Mouse (Mus musculus): ENCODE results near the gene Gm11099. TPM values are rescaled to one million over a fixed set of nuclear protein-coding genes. Genes with fewer than 3 reads are reported as not detected.

Gene Gm11099
- polyA plus RNA-seq (2014; fragmentation: Nextera tagmentation; extraction: Ambion mirVana): not detected in 2 replicates

- no peak for ATAC-seq (ENCODE audit: insufficient number of reproducible peaks, insufficient read depth, low FRiP score, low read depth)
- Histone ChIP-seq H3K4me3 (ENCODE audit: low read depth, low read length) (no peak within 1 kb of the TSS), H3K9ac (replicated peaks; ENCODE audit: low read depth, low read length) (no peak within 1 kb of the TSS), H3K27ac (ENCODE audit: low read length) (no peak within 1 kb of the TSS), H3K4me1 (ENCODE audit: control insufficient read depth, insufficient read depth, low read length) (no peaks in the 10 kb centered on the region), H3K36me3 (ENCODE audit: control insufficient read depth, insufficient read depth, low read length) (no peaks in the 10 kb centered on the region), H3K27me3 (ENCODE audit: control insufficient read depth, insufficient read depth, low read length) (no peaks in the 10 kb centered on the region), H3K9me3 (ENCODE audit: control insufficient read depth, low read depth, low read length) (no peaks in the 10 kb centered on the region), H3K4me2 (replicated peaks; ENCODE audit: low read depth, low read length) (no peak within 1 kb of the TSS)
- 83% methylated on average over 5 of the region's 5 CpGs for WGBS
These were observed at the start of gene Gm11099 for GRCm38 (mm10) chr2:58859134-58859533. Gene Gm11099 (plus strand): TSS chr2:58859434.

- 59% methylated on average over 2 of the region's 2 CpGs for WGBS
- H3K27ac ChIP-seq (ENCODE audit: low read length): no peak overlapping the region
- no peak for ATAC-seq (ENCODE audit: insufficient number of reproducible peaks, insufficient read depth, low FRiP score, low read depth)
- H3K4me3 ChIP-seq (ENCODE audit: low read depth, low read length): no peak overlapping the region
- H3K9me3 ChIP-seq (ENCODE audit: control insufficient read depth, low read depth, low read length): no peaks in the 10 kb centered on the region
- no peak overlapping the region for H3K4me2 ChIP-seq (replicated peaks; ENCODE audit: low read depth, low read length)
- no peaks in the 10 kb centered on the region for H3K4me1 ChIP-seq (ENCODE audit: control insufficient read depth, insufficient read depth, low read length)
- H3K27me3 ChIP-seq (ENCODE audit: control insufficient read depth, insufficient read depth, low read length): no peaks in the 10 kb centered on the region
- H3K9ac ChIP-seq (replicated peaks; ENCODE audit: low read depth, low read length): no peak overlapping the region
- H3K36me3 ChIP-seq (ENCODE audit: control insufficient read depth, insufficient read depth, low read length): no peaks in the 10 kb centered on the region
These were observed 46.3 kb upstream of the Gm11099 start for GRCm38 (mm10) chr2:58812941-58813340.

GRCm38 (mm10) chr2:58828910-58829600 lies 30.2 kb upstream of the Gm11099 start:
- Histone ChIP-seq H3K4me2 (replicated peaks; ENCODE audit: low read depth, low read length) (no peak overlapping the region), H3K9me3 (ENCODE audit: control insufficient read depth, low read depth, low read length) (peaks cover 3% of the 10 kb centered on the region; the same call in 1 of the 2 replicates), H3K9ac (replicated peaks; ENCODE audit: low read depth, low read length) (no peak overlapping the region), H3K4me3 (ENCODE audit: low read depth, low read length) (no peak overlapping the region), H3K36me3 (ENCODE audit: control insufficient read depth, insufficient read depth, low read length) (no peaks in the 10 kb centered on the region), H3K27me3 (ENCODE audit: control insufficient read depth, insufficient read depth, low read length) (no peaks in the 10 kb centered on the region), H3K27ac (ENCODE audit: low read length) (peak overlapping the region; percentile 71; the same call in 1 of the 2 replicates), H3K4me1 (ENCODE audit: control insufficient read depth, insufficient read depth, low read length) (0 out of 2 replicates have a peak, but pooled peaks cover 5% of the 10 kb centered on the region)
- peak; percentile 87 for ATAC-seq (ENCODE audit: insufficient number of reproducible peaks, insufficient read depth, low FRiP score, low read depth)
- WGBS: 49% methylated on average over 3 of the region's 3 CpGs

- H3K27ac ChIP-seq (ENCODE audit: low read length): peak overlapping the region; percentile 71; the same call in 1 of the 2 replicates
- no peaks in the 10 kb centered on the region for H3K27me3 ChIP-seq (ENCODE audit: control insufficient read depth, insufficient read depth, low read length)
- 0 out of 2 replicates have a peak, but pooled peaks cover 5% of the 10 kb centered on the region for H3K4me1 ChIP-seq (ENCODE audit: control insufficient read depth, insufficient read depth, low read length)
- H3K4me2 ChIP-seq (replicated peaks; ENCODE audit: low read depth, low read length): no peak overlapping the region
- WGBS: 44% methylated on average over 7 of the region's 7 CpGs
- no peak overlapping the region for H3K4me3 ChIP-seq (ENCODE audit: low read depth, low read length)
- no peaks in the 10 kb centered on the region for H3K36me3 ChIP-seq (ENCODE audit: control insufficient read depth, insufficient read depth, low read length)
- ATAC-seq (ENCODE audit: insufficient number of reproducible peaks, insufficient read depth, low FRiP score, low read depth): no peak; the same call in 1 of the 2 replicates
- H3K9ac ChIP-seq (replicated peaks; ENCODE audit: low read depth, low read length): no peak overlapping the region
- H3K9me3 ChIP-seq (ENCODE audit: control insufficient read depth, low read depth, low read length): peaks cover 3% of the 10 kb centered on the region; the same call in 1 of the 2 replicates
These were observed 29.1 kb upstream of the Gm11099 start for GRCm38 (mm10) chr2:58829981-58830742.

- H3K27ac ChIP-seq (ENCODE audit: low read length): no peak overlapping the region
- no peak overlapping the region for H3K9ac ChIP-seq (replicated peaks; ENCODE audit: low read depth, low read length)
- peaks cover 3% of the 10 kb centered on the region; the same call in 1 of the 2 replicates for H3K9me3 ChIP-seq (ENCODE audit: control insufficient read depth, low read depth, low read length)
- no peaks in the 10 kb centered on the region for H3K36me3 ChIP-seq (ENCODE audit: control insufficient read depth, insufficient read depth, low read length)
- 0 out of 2 replicates have a peak, but pooled peaks cover 5% of the 10 kb centered on the region for H3K4me1 ChIP-seq (ENCODE audit: control insufficient read depth, insufficient read depth, low read length)
- WGBS: 93% methylated on average over 20 of the region's 20 CpGs
- H3K27me3 ChIP-seq (ENCODE audit: control insufficient read depth, insufficient read depth, low read length): no peaks in the 10 kb centered on the region
- no peak overlapping the region for H3K4me2 ChIP-seq (replicated peaks; ENCODE audit: low read depth, low read length)
- ATAC-seq (ENCODE audit: insufficient number of reproducible peaks, insufficient read depth, low FRiP score, low read depth): no peak
- H3K4me3 ChIP-seq (ENCODE audit: low read depth, low read length): no peak overlapping the region
These were observed 26.8 kb upstream of the Gm11099 start for GRCm38 (mm10) chr2:58832253-58832980.

- ATAC-seq (ENCODE audit: insufficient number of reproducible peaks, insufficient read depth, low FRiP score, low read depth): no peak
- 58% methylated on average over 3 of the region's 3 CpGs for WGBS
- no peak overlapping the region for H3K4me3 ChIP-seq (ENCODE audit: low read depth, low read length)
These were observed 18.2 kb upstream of the Gm11099 start for GRCm38 (mm10) chr2:58841021-58841420.

GRCm38 (mm10) chr2:58842443-58842842 lies 16.8 kb upstream of the Gm11099 start:
- Histone ChIP-seq H3K27me3 (ENCODE audit: control insufficient read depth, insufficient read depth, low read length) (no peaks in the 10 kb centered on the region), H3K27ac (ENCODE audit: low read length) (no peak overlapping the region), H3K4me1 (ENCODE audit: control insufficient read depth, insufficient read depth, low read length) (no peaks in the 10 kb centered on the region), H3K9ac (replicated peaks; ENCODE audit: low read depth, low read length) (no peak overlapping the region), H3K9me3 (ENCODE audit: control insufficient read depth, low read depth, low read length) (no peaks in the 10 kb centered on the region), H3K4me3 (ENCODE audit: low read depth, low read length) (no peak overlapping the region), H3K4me2 (replicated peaks; ENCODE audit: low read depth, low read length) (no peak overlapping the region), H3K36me3 (ENCODE audit: control insufficient read depth, insufficient read depth, low read length) (no peaks in the 10 kb centered on the region)
- 80% methylated on average over 4 of the region's 4 CpGs for WGBS
- ATAC-seq (ENCODE audit: insufficient number of reproducible peaks, insufficient read depth, low FRiP score, low read depth): no peak

More at GRCm38 (mm10) chr2:58841021-58841420, 18.2 kb upstream of the Gm11099 start:
- H3K9ac ChIP-seq (replicated peaks; ENCODE audit: low read depth, low read length): no peak overlapping the region
- H3K4me2 ChIP-seq (replicated peaks; ENCODE audit: low read depth, low read length): no peak overlapping the region
- H3K4me1 ChIP-seq (ENCODE audit: control insufficient read depth, insufficient read depth, low read length): no peaks in the 10 kb centered on the region
- H3K36me3 ChIP-seq (ENCODE audit: control insufficient read depth, insufficient read depth, low read length): no peaks in the 10 kb centered on the region
- H3K9me3 ChIP-seq (ENCODE audit: control insufficient read depth, low read depth, low read length): no peaks in the 10 kb centered on the region
- no peak overlapping the region for H3K27ac ChIP-seq (ENCODE audit: low read length)
- H3K27me3 ChIP-seq (ENCODE audit: control insufficient read depth, insufficient read depth, low read length): no peaks in the 10 kb centered on the region

GRCm38 (mm10) chr2:58844499-58844898 lies 14.7 kb upstream of the Gm11099 start:
- WGBS: 9% methylated on average over 10 of the region's 10 CpGs
- ATAC-seq (ENCODE audit: insufficient number of reproducible peaks, insufficient read depth, low FRiP score, low read depth): no peak
- Histone ChIP-seq H3K4me3 (ENCODE audit: low read depth, low read length) (no peak overlapping the region), H3K9me3 (ENCODE audit: control insufficient read depth, low read depth, low read length) (no peaks in the 10 kb centered on the region), H3K4me2 (replicated peaks; ENCODE audit: low read depth, low read length) (no peak overlapping the region), H3K27ac (ENCODE audit: low read length) (no peak overlapping the region; the same call in 1 of the 2 replicates), H3K36me3 (ENCODE audit: control insufficient read depth, insufficient read depth, low read length) (no peaks in the 10 kb centered on the region), H3K27me3 (ENCODE audit: control insufficient read depth, insufficient read depth, low read length) (no peaks in the 10 kb centered on the region), H3K4me1 (ENCODE audit: control insufficient read depth, insufficient read depth, low read length) (no peaks in the 10 kb centered on the region), H3K9ac (replicated peaks; ENCODE audit: low read depth, low read length) (no peak overlapping the region)

All from stomach, embryonic 14.5 days (tissue).